Mouse (Mus musculus) layer of hippocampus, postnatal 10 days (tissue): ENCODE results near the gene Chrnb1. TPM values are rescaled to one million over a fixed set of nuclear protein-coding genes. Genes with fewer than 3 reads are reported as not detected.

Experiments
- DNase-seq, 2 experiments: peaks; one replicate each; pipeline ENCODE4 v3.0.0; 2021; ENCODE audit warnings: low spot score in 2 of 2
- total RNA-seq, 2 experiments: library from RNA; stranded (reverse); gene quantifications; 2 replicates each; pipeline ENCODE4 v1.2.3; 2021

The Chrnb1 gene
- total RNA-seq, 2 experiments from 2014 or later: 1.1 to 1.6 TPM

GRCm38 (mm10) chr11:69777504-69778257 is 18.1 kb downstream of the Chrnb1 start:
- DNase-seq: no peak

- DNase-seq: no peak
These were observed 19.3 kb downstream of the Chrnb1 start for GRCm38 (mm10) chr11:69776488-69776887.

GRCm38 (mm10) chr11:69775716-69776115 is 20.0 kb downstream of the Chrnb1 start:
- no peak for DNase-seq

GRCm38 (mm10) chr11:69774961-69775360 is 20.8 kb downstream of the Chrnb1 start:
- no peak for DNase-seq

GRCm38 (mm10) chr11:69767625-69767909 is 28.2 kb downstream of the Chrnb1 start:
- no peak for DNase-seq

GRCm38 (mm10) chr11:69766872-69767624 is 28.7 kb downstream of the Chrnb1 start:
- no peak for DNase-seq

GRCm38 (mm10) chr11:69766126-69766609 is 29.6 kb downstream of the Chrnb1 start:
- peak; percentile 71 to 83 for DNase-seq

- DNase-seq: peak; percentile 35 to 58
These were observed 30.3 kb downstream of the Chrnb1 start, which contains the start of gene Zbtb4 for GRCm38 (mm10) chr11:69765221-69766125. Zbtb4 (plus strand) TSS chr11:69765912.

GRCm38 (mm10) chr11:69763551-69763950 is 32.2 kb downstream of the Chrnb1 start:
- DNase-seq: no peak

GRCm38 (mm10) chr11:69761868-69762267 is 33.9 kb downstream of the Chrnb1 start, which contains the start of gene Slc35g3:
Slc35g3 (minus strand) TSS chr11:69761968.
- no peak for DNase-seq

- DNase-seq: no peak
These were observed 34.9 kb downstream of the Chrnb1 start for GRCm38 (mm10) chr11:69760901-69761200.

GRCm38 (mm10) chr11:69760160-69760900 is 35.4 kb downstream of the Chrnb1 start:
- no peak for DNase-seq

GRCm38 (mm10) chr11:69758971-69759721 is 36.6 kb downstream of the Chrnb1 start:
- DNase-seq: peak; percentile 82 to 83

GRCm38 (mm10) chr11:69758478-69758970 is 37.2 kb downstream of the Chrnb1 start, which contains the start of gene Polr2a:
Polr2a (minus strand) TSS chr11:69758637.
- DNase-seq: peak; percentile 98 to 99

- DNase-seq: peak; percentile 95 to 98
These were observed 37.7 kb downstream of the Chrnb1 start for GRCm38 (mm10) chr11:69758090-69758456.

GRCm38 (mm10) chr11:69757303-69758089 is 38.2 kb downstream of the Chrnb1 start:
- DNase-seq: no peak

GRCm38 (mm10) chr11:69754701-69755100 is 41.0 kb downstream of the Chrnb1 start:
- DNase-seq: peak; percentile 30 to 42

- DNase-seq: no peak
These were observed 41.5 kb downstream of the Chrnb1 start for GRCm38 (mm10) chr11:69754233-69754632.

- no peak for DNase-seq
These were observed 43.1 kb downstream of the Chrnb1 start for GRCm38 (mm10) chr11:69752686-69753085.
